Comparison of ENCODE assay signal across 26 mouse cellular contexts in genomic region chr5:147494388-147494787, GRCm38 (mm10).
DNase-seq lines count a peak whose midpoint lies in the region; ATAC-seq and TF ChIP-seq lines count a peak whose summit lies in the region.
"Had no signal": no experiment of that assay in that cellular context is flagged by ENCODE, and none has a peak within 500 bp of the region (broad histone marks: within the 10 kb centered on the region; RNA-seq: fewer than 3 reads in every experiment).

No protein-coding gene starts in this region.

- peak overlapping the region; percentile 13; the same call in 1 of the 2 replicates for H3K27ac ChIP-seq in liver, adult 2 months (replicated peaks; ENCODE audit: insufficient read depth, low read depth, low read length)
- H3K27ac ChIP-seq in liver, embryonic 16.5 days (ENCODE audit: low read length) = peak overlapping the region; percentile 64
- H3K27ac ChIP-seq in gastrocnemius, adult 2 months = no peak overlapping the region
- H3K27ac ChIP-seq: embryonic facial prominence, embryonic 12.5 days; hindbrain, embryonic 14.5 days; layer of hippocampus, adult 2 months; left cerebral cortex, adult 2 months; limb, embryonic 13.5 days; neural tube, embryonic 12.5 days had no signal

- 79% methylated on average over 4 of the region's 4 CpGs for WGBS in liver, adult 2 months
- 48% methylated on average over 4 of the region's 4 CpGs for WGBS in liver, embryonic 16.5 days (ENCODE audit: insufficient replicate concordance)

- peaks cover 18% of the 10 kb centered on the region; the same call in 1 of the 2 replicates for H3K79me2 ChIP-seq in liver, adult 2 months (ENCODE audit: control insufficient read depth, insufficient read depth, low read length)

- no peak overlapping the region for H3K4me3 ChIP-seq in liver, adult 2 months (ENCODE audit: insufficient read depth, low read depth, low read length)
- H3K4me3 ChIP-seq in liver, embryonic 16.5 days (ENCODE audit: low read depth, low read length) = no peak overlapping the region
- no peak overlapping the region for H3K4me3 ChIP-seq in gastrocnemius, adult 2 months
- H3K4me3 ChIP-seq: embryonic facial prominence, embryonic 12.5 days; layer of hippocampus, adult 2 months; left cerebral cortex, adult 2 months; limb, embryonic 13.5 days; myocyte; neural tube, embryonic 12.5 days had no signal

- peaks cover 8% of the 10 kb centered on the region; the same call in 1 of the 2 replicates for H3K36me3 ChIP-seq in liver, adult 2 months (ENCODE audit: control insufficient read depth, insufficient read depth, low read length)
- peaks cover 2% of the 10 kb centered on the region for H3K36me3 ChIP-seq in liver, embryonic 16.5 days (ENCODE audit: control insufficient read depth, insufficient read depth)
- H3K36me3 ChIP-seq: embryonic facial prominence, embryonic 12.5 days; limb, embryonic 13.5 days had no signal

- DNase-seq in heart, adult 11 months = peak; percentile 74
- DNase-seq in heart, postnatal 25 days (ENCODE audit: low spot score) = no peak
- DNase-seq in liver, adult 2 months (ENCODE audit: extremely low read depth, low read depth, low spot score) = no peak
- no peak for DNase-seq in liver
- no peak for DNase-seq in left cerebral cortex, postnatal 10 days (ENCODE audit: extremely low spot score in 1 of 2, low spot score in 2 of 2)
- no peak for DNase-seq in gastrocnemius, adult 2 months
- DNase-seq: adrenal gland, postnatal 25 days; cerebellum, adult 11-12 months; cerebellum, adult 9-11 months; embryo, embryonic 11 days; kidney, adult 9 months; kidney, postnatal 14 days; lung, embryonic 14.5 days; lung, postnatal 14 days; thymus, postnatal 4 days had no signal

- H3K4me1 ChIP-seq in liver, adult 2 months (ENCODE audit: control insufficient read depth, insufficient read depth, low read length) = peaks cover 9% of the 10 kb centered on the region
- peaks cover 37% of the 10 kb centered on the region for H3K4me1 ChIP-seq in liver, embryonic 16.5 days (ENCODE audit: control insufficient read depth, low read depth, low read length)
- H3K4me1 ChIP-seq: embryonic facial prominence, embryonic 12.5 days had no signal

- no peaks in the 10 kb centered on the region for H3K9me3 ChIP-seq in liver, embryonic 16.5 days (replicated peaks; ENCODE audit: control insufficient read depth, low read length)
- H3K9me3 ChIP-seq: embryonic facial prominence, embryonic 12.5 days; limb, embryonic 13.5 days; neural tube, embryonic 12.5 days had no signal

- intact Hi-C loops in heart, postnatal 25 days (cut with DNase I) = no loop called here
- intact Hi-C loops in left cerebral cortex, postnatal 10 days (cut with DNase I) = no loop called here
- intact Hi-C loops in gastrocnemius, adult 2 months (cut with DNase I) = no loop called here

- no peaks in the 10 kb centered on the region for H3K27me3 ChIP-seq in liver, adult 2 months (ENCODE audit: control insufficient read depth, insufficient read depth, low read length)
- no peaks in the 10 kb centered on the region for H3K27me3 ChIP-seq in liver, embryonic 16.5 days (ENCODE audit: control insufficient read depth, insufficient read depth, low read depth, low read length)
- H3K27me3 ChIP-seq: embryonic facial prominence, embryonic 12.5 days; limb, embryonic 13.5 days; neural tube, embryonic 12.5 days had no signal

- ATAC-seq in liver, embryonic 16.5 days (ENCODE audit: low read depth) = no peak
- ATAC-seq: forebrain, embryonic 14.5 days; intestine, postnatal 0 days had no signal

- H3K4me2 ChIP-seq in liver, embryonic 16.5 days (ENCODE audit: low read depth, low read length) = no peak overlapping the region
- H3K4me2 ChIP-seq: embryonic facial prominence, embryonic 12.5 days; hindbrain, embryonic 14.5 days; limb, embryonic 13.5 days; lung, embryonic 14.5 days; midbrain, embryonic 11.5 days; neural tube, embryonic 12.5 days had no signal

- TF ChIP-seq POLR2A in liver, adult 2 months (IDR thresholded peaks at IDR 0.05; ENCODE audit: extremely low read depth, insufficient read depth, low read length) = no peak

- no peak overlapping the region for H3K9ac ChIP-seq in liver, adult 2 months (ENCODE audit: low read depth, low read length)
- peak overlapping the region; percentile 16; the same call in 1 of the 2 replicates for H3K9ac ChIP-seq in liver, embryonic 16.5 days (ENCODE audit: low read depth, low read length)
- H3K9ac ChIP-seq: embryonic facial prominence, embryonic 12.5 days; hindbrain, embryonic 14.5 days; limb, embryonic 13.5 days; lung, embryonic 14.5 days; neural tube, embryonic 12.5 days had no signal

- no peak for TF ChIP-seq CTCF in liver, adult 2 months (IDR thresholded peaks at IDR 0.05; ENCODE audit: low read depth, low read length)
- TF ChIP-seq CTCF in gastrocnemius, adult 2 months (IDR thresholded peaks at IDR 0.05) = no peak
